Mouse (Mus musculus): ENCODE data around the gene Vax2.
A peak's percentile ranks its signal among the peaks of the same experiment; 100 is the strongest.

- TF ChIP-seq CTCF (IDR thresholded peaks at IDR 0.05; ENCODE audit: control insufficient read depth, insufficient read depth, low read length): peak; percentile 6; the same call in 1 of the 2 replicates
- TF ChIP-seq POLR2A (IDR thresholded peaks at IDR 0.05; ENCODE audit: borderline replicate concordance, control insufficient read depth, low read depth, low read length): no peak
Observed at GRCm38 (mm10) chr6:83727178-83727577, 16.1 kb downstream of the Vax2 start.
